Mouse (Mus musculus) ES-Bruce4 (cell line): ENCODE data around the gene Pole2. TPM values are rescaled to one million over a fixed set of nuclear protein-coding genes. Genes with fewer than 3 reads are reported as not detected.

Source experiments
- H3K27ac ChIP-seq: 2 replicates; pipeline ENCODE4 v1.5.1; 2012; ENCODE audit warnings: low read length, inconsistent platforms; ENCODE audit not compliant: insufficient read depth
- H3K27me3 ChIP-seq: 2 replicates; pipeline ENCODE4 v1.6.1; 2012; ENCODE audit warnings: mild to moderate bottlenecking, low read length, inconsistent platforms; ENCODE audit not compliant: control insufficient read depth, poor library complexity, insufficient read depth, severe bottlenecking
- H3K36me3 ChIP-seq: 2 replicates; pipeline ENCODE4 v1.6.1; 2012; ENCODE audit warnings: inconsistent platforms, mild to moderate bottlenecking, low read length, moderate library complexity; ENCODE audit not compliant: control insufficient read depth, poor library complexity, insufficient read depth, severe bottlenecking
- H3K4me1 ChIP-seq: one replicate; pipeline ENCODE4 v1.8.1; 2011; ENCODE audit warnings: low read length; ENCODE audit not compliant: control insufficient read depth, insufficient read depth
- H3K4me3 ChIP-seq: 2 replicates; pipeline ENCODE4 v1.5.1; 2011; ENCODE audit warnings: low read depth, mild to moderate bottlenecking, low read length
- H3K9ac ChIP-seq: 2 replicates; pipeline ENCODE4 v1.6.1; 2012; ENCODE audit warnings: low read depth, mild to moderate bottlenecking, inconsistent platforms; ENCODE audit not compliant: poor library complexity, severe bottlenecking
- H3K9me3 ChIP-seq: replicated peaks from 2 replicates; pipeline ENCODE4 v1.6.1; 2012; ENCODE audit warnings: mild to moderate bottlenecking, low read length, inconsistent platforms; ENCODE audit not compliant: control insufficient read depth, poor library complexity, insufficient read depth, severe bottlenecking
- CTCF ChIP-seq: IDR thresholded peaks from one replicate; pipeline ENCODE4 v1.8.1; 2011; ENCODE audit warnings: low read depth, low read length
- EP300 ChIP-seq: IDR thresholded peaks from 2 replicates; pipeline ENCODE4 v1.6.1; 2011; ENCODE audit warnings: low read depth, low read length; ENCODE audit not compliant: insufficient read depth
- POLR2A ChIP-seq: IDR thresholded peaks from one replicate; pipeline ENCODE4 v1.8.1; 2011; ENCODE audit warnings: low read length; ENCODE audit not compliant: insufficient read depth
- polyA plus RNA-seq: library from polyadenylated mRNA; stranded (reverse); fragments of >200 nt; gene quantifications from 2 replicates; pipeline ENCODE4 v1.2.4, GENCODE M21; 2011; ENCODE audit warnings: low read depth; ENCODE audit not compliant: missing spikeins, insufficient read depth, insufficient read length

Pole2 gene
- polyA plus RNA-seq, 1 experiment: 26.6 TPM

DNA sequence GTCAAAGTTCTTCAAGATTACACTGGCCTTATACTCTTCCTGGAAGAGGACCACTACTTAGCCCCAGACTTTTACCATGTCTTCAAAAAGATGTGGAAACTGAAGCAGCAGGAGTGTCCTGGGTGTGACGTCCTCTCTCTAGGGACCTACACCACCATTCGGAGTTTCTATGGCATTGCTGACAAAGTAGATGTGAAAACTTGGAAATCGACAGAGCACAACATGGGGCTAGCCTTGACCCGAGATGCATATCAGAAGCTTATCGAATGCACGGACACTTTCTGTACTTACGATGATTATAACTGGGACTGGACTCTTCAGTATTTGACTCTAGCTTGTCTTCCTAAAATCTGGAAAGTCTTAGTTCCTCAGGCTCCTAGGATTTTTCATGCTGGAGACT lies 42.6 kb downstream of the Pole2 start:
- H3K9ac ChIP-seq: peak overlapping the region; percentile 84
- TF ChIP-seq POLR2A: no peak
- TF ChIP-seq EP300: no peak
- peaks cover 31% of the 10 kb centered on the region for H3K36me3 ChIP-seq
- no peak overlapping the region for H3K27ac ChIP-seq
- H3K4me3 ChIP-seq: peak overlapping the region; percentile 84
- H3K9me3 ChIP-seq: no peaks in the 10 kb centered on the region
- H3K27me3 ChIP-seq: no peaks in the 10 kb centered on the region
- H3K4me1 ChIP-seq: no peaks in the 10 kb centered on the region

DNA sequence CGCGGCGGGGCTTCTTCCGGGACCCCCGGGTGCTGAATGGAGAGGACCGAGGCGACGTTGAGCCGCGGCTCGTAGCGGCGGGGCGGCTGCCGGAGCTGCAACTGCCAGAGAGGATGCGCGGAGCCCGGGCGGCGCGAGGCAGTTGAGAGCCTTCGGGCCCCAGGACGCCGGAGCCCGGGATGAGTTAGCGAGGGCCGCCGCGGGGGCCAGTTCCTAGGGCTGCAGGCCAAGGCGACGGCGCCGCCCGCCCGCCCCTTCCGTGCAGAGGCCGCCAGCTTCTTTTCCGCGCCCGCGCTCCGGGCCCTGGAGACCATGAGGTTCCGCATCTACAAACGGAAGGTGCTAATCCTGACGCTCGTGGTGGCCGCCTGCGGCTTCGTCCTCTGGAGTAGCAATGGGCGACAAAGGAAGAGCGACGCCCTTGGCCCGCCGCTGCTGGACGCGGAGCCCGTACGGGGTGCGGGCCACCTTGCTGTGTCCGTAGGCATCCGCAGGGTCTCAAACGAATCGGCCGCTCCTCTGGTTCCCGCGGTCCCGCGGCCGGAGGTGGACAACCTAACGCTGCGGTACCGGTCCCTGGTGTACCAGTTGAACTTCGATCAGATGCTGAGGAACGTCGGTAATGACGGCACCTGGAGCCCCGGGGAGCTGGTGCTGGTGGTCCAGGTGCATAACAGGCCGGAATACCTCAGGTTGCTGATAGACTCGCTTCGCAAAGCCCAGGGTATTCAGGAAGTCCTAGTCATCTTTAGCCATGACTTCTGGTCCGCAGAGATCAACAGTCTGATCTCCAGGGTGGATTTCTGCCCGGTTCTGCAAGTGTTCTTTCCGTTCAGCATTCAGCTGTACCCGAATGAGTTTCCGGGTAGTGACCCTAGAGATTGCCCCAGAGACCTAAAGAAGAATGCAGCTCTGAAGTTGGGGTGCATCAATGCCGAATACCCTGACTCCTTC lies 43.4 kb downstream of the Pole2 start:
- Histone ChIP-seq H3K36me3 (peaks cover 23% of the 10 kb centered on the region), H3K9ac (peak overlapping the region; percentile 84), H3K27ac (peak overlapping the region; percentile 46; the same call in 1 of the 2 replicates), H3K27me3 (no peaks in the 10 kb centered on the region), H3K4me1 (no peaks in the 10 kb centered on the region), H3K9me3 (no peaks in the 10 kb centered on the region), H3K4me3 (peak overlapping the region; percentile 84)
- TF ChIP-seq CTCF (no peak), EP300 (no peak), POLR2A (no peak)

DNA sequence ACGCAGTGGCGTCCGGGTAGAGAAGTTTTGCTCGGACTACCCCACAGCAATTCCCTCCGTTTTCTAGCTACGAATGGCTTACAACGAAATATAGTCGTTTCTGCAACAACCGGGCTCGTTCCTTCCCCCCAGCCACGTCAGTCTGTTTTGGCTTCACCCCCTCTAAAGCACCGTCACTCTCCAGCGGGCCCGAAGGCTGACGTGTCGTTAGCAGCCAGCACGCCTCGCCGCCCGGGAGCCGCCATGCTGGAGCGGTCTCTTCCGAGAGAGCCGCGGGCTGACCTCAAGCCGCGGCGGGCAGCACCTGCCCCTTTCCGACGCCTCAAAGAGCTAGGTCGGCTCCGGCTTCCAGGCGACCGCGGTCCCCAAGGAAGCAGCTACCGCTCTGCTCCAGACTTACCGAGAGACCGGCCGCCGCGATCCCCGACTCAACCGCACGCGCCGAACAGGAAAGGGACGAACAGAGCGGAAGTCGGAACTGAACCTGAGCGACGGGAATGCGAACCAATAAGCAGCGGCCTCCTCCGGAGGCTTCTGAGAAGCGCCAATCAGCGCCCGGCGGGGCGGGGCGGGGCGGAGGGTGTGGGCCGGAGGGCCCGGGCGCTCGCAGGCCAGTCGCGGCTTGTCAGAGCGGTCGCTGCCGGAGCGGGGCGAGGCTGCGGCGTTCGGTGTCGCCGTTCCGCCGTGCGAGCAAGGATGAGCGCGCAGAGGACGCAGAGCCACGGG lies 44.2 kb downstream of the Pole2 start, which contains the start of the genes Rpl36al and Mgat2:
Gene Rpl36al (minus strand): TSS at position 501 of the 726 bp plus-strand sequence.
Gene Mgat2 (plus strand): TSS at position 575 of the 726 bp plus-strand sequence.
- Histone ChIP-seq H3K27me3 (no peaks in the 10 kb centered on the region), H3K4me1 (no peaks in the 10 kb centered on the region), H3K9ac (peak within 1 kb of the TSS; percentile 84), H3K9me3 (no peaks in the 10 kb centered on the region), H3K27ac (peak within 1 kb of the TSS; percentile 46), H3K36me3 (peaks cover 17% of the 10 kb centered on the region), H3K4me3 (peak within 1 kb of the TSS; percentile 97)
- TF ChIP-seq POLR2A (peak; percentile 24), EP300 (no peak), CTCF (no peak)

DNA sequence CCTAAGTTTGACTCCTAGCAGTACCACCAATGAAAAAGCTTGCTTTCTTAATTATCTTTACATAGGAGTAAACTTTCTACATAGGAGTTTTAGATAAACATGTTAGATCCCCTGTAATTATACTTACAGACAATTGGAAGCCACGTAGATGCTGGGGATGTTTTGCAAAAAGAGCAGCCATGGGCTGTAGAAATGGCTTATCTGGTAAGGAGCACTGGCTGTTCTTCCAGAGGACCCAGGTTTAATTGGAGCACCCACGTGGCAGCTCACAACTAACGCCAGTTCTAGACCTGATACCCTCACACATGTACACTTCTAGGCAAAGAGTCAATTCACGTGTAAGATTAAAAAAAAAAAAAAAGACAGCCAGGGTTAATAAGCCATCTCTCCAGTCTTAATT lies 46.2 kb downstream of the Pole2 start:
- Histone ChIP-seq H3K9ac (no peak overlapping the region), H3K9me3 (no peaks in the 10 kb centered on the region), H3K4me1 (no peaks in the 10 kb centered on the region), H3K36me3 (peaks cover 13% of the 10 kb centered on the region), H3K27ac (no peak overlapping the region), H3K27me3 (no peaks in the 10 kb centered on the region), H3K4me3 (no peak overlapping the region)
- no peak for TF ChIP-seq EP300
- no peak for TF ChIP-seq POLR2A
- TF ChIP-seq CTCF: no peak

DNA sequence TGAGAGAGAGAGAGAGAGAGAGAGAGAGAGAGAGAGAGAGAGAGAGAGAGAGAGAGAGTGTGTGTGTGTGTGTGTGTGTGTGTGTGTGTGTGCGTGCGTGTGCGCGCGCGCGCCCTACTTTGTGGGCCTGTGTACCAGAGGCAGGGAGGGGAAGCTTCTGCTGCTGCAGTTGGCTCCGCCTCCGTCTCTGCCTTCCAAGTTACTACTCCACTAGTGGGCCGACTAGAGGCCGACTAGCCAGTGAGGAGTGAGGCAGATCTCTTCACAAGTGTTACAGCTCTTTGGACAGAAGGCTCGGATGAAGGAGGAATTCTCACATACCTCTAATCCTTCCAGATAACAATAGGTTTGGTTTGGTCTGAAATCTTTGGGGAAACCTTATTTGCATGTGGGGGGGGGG lies 48.6 kb downstream of the Pole2 start:
- Histone ChIP-seq H3K9me3 (no peaks in the 10 kb centered on the region), H3K36me3 (peaks cover 15% of the 10 kb centered on the region), H3K4me1 (no peaks in the 10 kb centered on the region), H3K27me3 (no peaks in the 10 kb centered on the region), H3K9ac (peak overlapping the region; percentile 30; the same call in 1 of the 2 replicates), H3K27ac (no peak overlapping the region), H3K4me3 (no peak overlapping the region)
- TF ChIP-seq CTCF (no peak), EP300 (no peak), POLR2A (no peak)
